Mouse (Mus musculus): ENCODE measurements around the gene Miga1. TPM values are rescaled to one million over a fixed set of nuclear protein-coding genes. Genes with fewer than 3 reads are reported as not detected.
"Not testable (repeated sequence)": the region's sequence is repeated elsewhere in the genome, so short reads cannot be mapped to it uniquely, and the experiment has no call there.

Gene Miga1
- total RNA-seq, 2 experiments from 2014 or later, result 5.0 to 7.3 TPM

GRCm38 (mm10) chr3:152315613-152316012, 24.6 kb downstream of the Miga1 start:
- TF ChIP-seq CTCF (IDR thresholded peaks at IDR 0.05), result no peak; the same call in 1 of the 2 replicates
- intact Hi-C loops (cut with DNase I), result loop anchor here (1.0 to 10.0 kb wide), 2 partner anchors 56 to 201 kb away; no protein-coding TSS in a partner anchor
- Histone ChIP-seq H3K4me3 (no peak overlapping the region), H3K27ac (peak overlapping the region; percentile 73)
- peak; percentile 91 for DNase-seq

- not testable (repeated sequence) for H3K27ac ChIP-seq, H3K4me3 ChIP-seq, DNase-seq
- intact Hi-C loops (cut with DNase I), result loop anchor here (1.0 to 10.0 kb wide), 2 partner anchors 55 to 200 kb away; no protein-coding TSS in a partner anchor
These were observed 25.5 kb downstream of the Miga1 start for GRCm38 (mm10) chr3:152314666-152315065.

- intact Hi-C loops (cut with DNase I), result no loop called here
- TF ChIP-seq CTCF (IDR thresholded peaks at IDR 0.05), result no peak
- DNase-seq, result no peak
- Histone ChIP-seq H3K27ac (peak overlapping the region; percentile 96), H3K4me3 (no peak overlapping the region)
These were observed 31.0 kb downstream of the Miga1 start for GRCm38 (mm10) chr3:152309250-152309645.

- TF ChIP-seq CTCF (IDR thresholded peaks at IDR 0.05), result peak; percentile 10; the same call in 1 of the 2 replicates
- intact Hi-C loops (cut with DNase I), result loop anchor here (1.0 kb wide), 1 partner anchor 43 kb away; no protein-coding TSS in a partner anchor
- peak; percentile 47 for DNase-seq
- Histone ChIP-seq H3K27ac (peak overlapping the region; percentile 96), H3K4me3 (no peak overlapping the region)
These were observed 31.5 kb downstream of the Miga1 start for GRCm38 (mm10) chr3:152308485-152309249.

GRCm38 (mm10) chr3:152305971-152306370, 34.2 kb downstream of the Miga1 start:
- peak overlapping the region; percentile 21; the same call in 1 of the 2 replicates for H3K4me3 ChIP-seq
- peak; percentile 77 for DNase-seq
- intact Hi-C loops (cut with DNase I), result no loop called here
- TF ChIP-seq CTCF (IDR thresholded peaks at IDR 0.05), result no peak
- peak overlapping the region; percentile 96 for H3K27ac ChIP-seq

GRCm38 (mm10) chr3:152305080-152305479, 35.1 kb downstream of the Miga1 start:
- TF ChIP-seq CTCF (IDR thresholded peaks at IDR 0.05), result no peak
- intact Hi-C loops (cut with DNase I), result no loop called here
- H3K27ac ChIP-seq, result peak overlapping the region; percentile 96
- DNase-seq, result peak; percentile 80
- H3K4me3 ChIP-seq, result no peak overlapping the region; the same call in 1 of the 2 replicates

- no peak for TF ChIP-seq CTCF (IDR thresholded peaks at IDR 0.05)
- intact Hi-C loops (cut with DNase I), result no loop called here
- DNase-seq, result peak; percentile 83
- Histone ChIP-seq H3K27ac (peak overlapping the region; percentile 96), H3K4me3 (peak overlapping the region; percentile 23; the same call in 1 of the 2 replicates)
These were observed 36.0 kb downstream of the Miga1 start for GRCm38 (mm10) chr3:152304093-152304815.

- intact Hi-C loops (cut with DNase I), result loop anchor here (2.0 kb wide), 1 partner anchor 14 kb away; no protein-coding TSS in a partner anchor
- TF ChIP-seq CTCF (IDR thresholded peaks at IDR 0.05), result no peak
- no peak for DNase-seq
- no peak overlapping the region for H3K4me3 ChIP-seq
- peak overlapping the region; percentile 96 for H3K27ac ChIP-seq
These were observed 37.2 kb downstream of the Miga1 start for GRCm38 (mm10) chr3:152302991-152303390.

- Histone ChIP-seq H3K27ac (no peak overlapping the region), H3K4me3 (no peak overlapping the region)
- intact Hi-C loops (cut with DNase I), result no loop called here
- DNase-seq, result no peak
- peak; percentile 35; the same call in 1 of the 2 replicates for TF ChIP-seq CTCF (IDR thresholded peaks at IDR 0.05)
These were observed 39.5 kb downstream of the Miga1 start for GRCm38 (mm10) chr3:152300376-152301337.

- Histone ChIP-seq H3K4me3 (no peak overlapping the region), H3K27ac (no peak overlapping the region)
- no peak for TF ChIP-seq CTCF (IDR thresholded peaks at IDR 0.05)
- DNase-seq, result no peak
- intact Hi-C loops (cut with DNase I), result no loop called here
These were observed 44.3 kb downstream of the Miga1 start for GRCm38 (mm10) chr3:152295896-152296295.

GRCm38 (mm10) chr3:152294400-152294799, 45.8 kb downstream of the Miga1 start:
- Histone ChIP-seq H3K4me3 (no peak overlapping the region), H3K27ac (no peak overlapping the region)
- no peak for TF ChIP-seq CTCF (IDR thresholded peaks at IDR 0.05)
- intact Hi-C loops (cut with DNase I), result no loop called here
- no peak for DNase-seq

Measured in gastrocnemius, adult 2 months (tissue).